Mouse (Mus musculus) T-helper 2 cell (primary cell): ENCODE data around the gene Mrps9.

Experiments used
- in situ Hi-C: fragments of 300-600 bp; cut with MboI, MseI; formaldehyde crosslinking; loops from one replicate; pipeline ENCODE4 v1.15.1; 2025; ENCODE audit warnings: high pct_unique_total_duplicates

The Mrps9 gene

GRCm38 (mm10) chr1:42906696-42907095 is 55.7 kb downstream of the Mrps9 start:
- in situ Hi-C loops, result no loop called here

- in situ Hi-C loops, result no loop called here
These were observed 56.1 kb downstream of the Mrps9 start for GRCm38 (mm10) chr1:42907153-42907552.

DNA sequence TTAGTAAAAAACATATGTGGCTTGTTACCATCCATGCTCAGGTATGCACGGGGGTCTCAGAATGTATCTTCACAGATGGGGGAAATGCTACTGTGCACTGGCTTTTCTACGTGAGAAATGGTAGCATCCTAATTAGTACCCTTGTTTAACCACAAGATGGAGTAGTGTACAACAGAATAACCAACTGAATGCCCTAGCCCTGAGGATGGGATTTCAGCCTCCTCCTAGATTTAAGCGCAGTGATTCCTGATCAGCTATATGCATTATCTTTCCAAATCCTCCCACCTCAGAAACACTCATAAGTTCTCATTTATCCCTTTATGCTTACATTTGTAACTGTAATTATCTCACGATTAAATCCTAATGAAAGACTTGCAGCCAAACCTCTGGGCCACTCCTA is 64.0 kb downstream of the Mrps9 start:
- in situ Hi-C loops, result no loop called here

GRCm38 (mm10) chr1:42916719-42917118 is 65.7 kb downstream of the Mrps9 start:
- in situ Hi-C loops, result no loop called here

DNA sequence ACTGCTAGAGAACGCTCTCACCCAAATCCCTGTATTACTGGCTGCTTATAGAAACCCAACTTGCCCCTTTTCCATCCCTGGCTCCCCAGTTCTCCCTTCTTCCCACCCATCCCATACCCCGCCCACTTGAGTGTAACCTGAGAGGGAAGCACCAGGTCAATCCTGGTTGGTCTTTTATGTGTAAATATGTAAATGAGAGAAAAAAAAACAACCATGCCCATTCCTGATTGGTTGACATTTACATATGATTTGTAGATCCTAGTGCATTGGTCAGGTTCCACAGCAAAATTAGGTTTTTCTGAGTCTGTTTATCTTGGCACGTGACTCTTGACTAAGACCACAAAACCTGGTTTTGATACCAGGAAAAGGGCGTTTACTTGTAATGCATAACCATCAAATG is 66.9 kb downstream of the Mrps9 start:
- in situ Hi-C loops, result no loop called here

DNA sequence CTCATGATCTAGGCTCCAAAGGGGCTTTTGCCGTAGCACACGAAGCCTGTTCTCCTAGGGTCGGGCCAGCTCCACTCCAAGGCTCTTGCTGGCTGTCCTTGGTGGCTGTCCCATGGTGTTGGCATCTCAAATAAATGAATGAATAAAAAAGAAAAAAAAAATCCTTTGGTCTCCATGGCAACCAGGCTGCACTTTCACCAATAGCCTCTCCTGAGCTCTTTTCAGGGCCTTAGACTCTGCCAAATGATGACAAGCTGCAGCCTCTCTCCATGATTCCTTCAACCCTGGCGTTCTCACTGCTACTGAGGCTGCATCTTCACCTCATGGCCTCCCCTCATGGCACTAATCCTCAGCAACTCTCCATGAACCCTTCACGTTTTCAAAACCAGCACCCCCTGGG is 72.9 kb downstream of the Mrps9 start:
- in situ Hi-C loops, result no loop called here

DNA sequence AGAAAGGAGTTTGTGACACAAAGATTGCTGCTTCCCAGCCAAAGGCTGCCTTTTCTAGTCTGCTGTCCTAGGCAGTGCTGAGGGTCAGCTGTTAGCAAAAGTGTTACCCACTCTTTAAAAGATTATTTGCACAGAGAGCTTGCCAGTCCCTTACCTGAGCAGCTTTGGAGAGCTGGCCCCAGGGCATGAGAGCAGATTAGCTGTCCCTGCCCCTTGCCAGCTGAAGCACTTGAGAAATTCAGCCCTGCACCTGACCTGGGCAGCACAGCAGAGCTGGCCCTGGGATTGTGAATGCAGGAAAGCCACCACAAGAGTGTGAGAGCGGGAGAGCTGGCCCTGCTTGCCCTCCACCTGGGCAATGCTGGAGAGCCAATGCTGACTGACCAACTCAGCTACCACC is 82.6 kb downstream of the Mrps9 start:
- in situ Hi-C loops, result no loop called here

DNA sequence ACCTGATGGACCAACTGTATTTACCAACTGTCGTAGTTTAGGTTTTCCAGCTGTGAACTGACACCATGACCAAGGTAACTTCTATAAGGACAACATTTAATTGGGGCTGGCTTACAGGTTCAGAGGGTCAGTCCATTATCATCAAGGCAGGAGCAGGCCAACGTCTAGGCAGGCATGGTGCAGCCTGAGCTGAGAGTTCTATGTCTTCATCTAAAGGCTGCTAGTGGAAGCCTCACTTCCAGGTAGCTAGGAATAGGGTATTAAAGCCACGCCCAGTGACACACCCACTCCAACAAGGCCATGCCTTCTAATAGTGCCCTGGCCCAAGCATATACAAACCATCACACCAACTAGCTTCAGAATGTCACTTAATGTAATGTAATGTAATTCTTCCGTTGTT is 97.5 kb downstream of the Mrps9 start:
- in situ Hi-C loops, result no loop called here

- in situ Hi-C loops, result loop anchor here (10.0 kb wide), 1 partner anchor 238 kb away; no protein-coding TSS in a partner anchor
These were observed 101.9 kb downstream of the Mrps9 start, which contains the start of gene Gpr45 for GRCm38 (mm10) chr1:42952734-42953481. Gpr45 (plus strand) TSS chr1:42952872.

- in situ Hi-C loops, result loop anchor here (10.0 kb wide), 1 partner anchor 239 kb away; no protein-coding TSS in a partner anchor
These were observed 102.4 kb downstream of the Mrps9 start for GRCm38 (mm10) chr1:42953482-42953822.
